Mouse (Mus musculus): ENCODE data around the gene Tti1.

GRCm38 (mm10) chr2:157988416-157989190 lies 39.6 kb downstream of the Tti1 start:
- TF ChIP-seq CTCF (IDR thresholded peaks at IDR 0.05; ENCODE audit: control insufficient read depth, insufficient read depth, low read length) (no peak), POLR2A (IDR thresholded peaks at IDR 0.05; ENCODE audit: borderline replicate concordance, control insufficient read depth, low read depth, low read length) (no peak)

All from bone marrow, adult 2 months (tissue).